Mouse (Mus musculus): ENCODE data around the gene Eif3d.
A peak's percentile ranks its signal among the peaks of the same experiment; 100 is the strongest.
"Not testable (repeated sequence)": the region's sequence is repeated elsewhere in the genome, so short reads cannot be mapped to it uniquely, and the experiment has no call there.

Gene Eif3d

DNA sequence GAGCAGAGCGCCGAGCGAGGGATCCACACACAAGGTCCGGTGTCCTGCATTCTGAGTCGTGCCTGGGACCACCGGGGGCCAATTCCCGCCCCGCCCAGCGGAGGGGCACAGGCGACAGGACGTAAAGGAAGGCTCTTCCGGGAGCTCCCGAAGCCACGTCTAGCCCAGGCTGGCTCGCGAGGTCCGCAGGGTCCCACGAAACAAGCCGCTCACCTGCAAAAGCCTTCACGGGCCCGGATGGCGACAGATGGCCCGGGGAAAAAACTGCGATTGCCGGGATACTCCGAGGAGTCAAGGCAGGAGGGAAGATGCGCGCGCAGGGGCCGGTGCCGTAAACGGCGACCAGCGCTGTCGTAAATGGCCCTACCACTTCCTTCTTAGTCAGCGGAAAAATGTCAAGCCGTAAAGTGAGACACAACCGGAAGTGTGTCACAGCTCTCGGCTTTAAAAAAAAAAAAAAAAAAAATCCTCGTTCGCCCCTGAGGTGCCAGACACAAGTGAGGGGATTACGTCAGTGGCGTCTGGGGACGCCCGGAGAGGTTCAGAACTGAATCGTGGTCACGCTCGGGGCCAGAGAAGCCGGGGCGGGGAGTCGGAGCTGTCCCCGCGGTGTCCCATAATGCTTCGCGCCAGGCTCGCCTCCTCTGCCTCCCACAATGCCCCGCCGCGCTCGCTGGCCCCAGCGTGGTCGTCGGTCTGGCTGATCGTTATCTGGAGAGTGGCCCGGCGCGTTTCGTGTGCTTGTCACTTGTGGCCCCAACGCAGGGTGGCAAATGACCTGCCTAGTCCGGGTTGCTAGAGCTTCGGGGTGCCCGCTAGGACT lies at the start of gene Eif3d:
Gene Eif3d, minus strand, starts transcription at position 344 of the 823 bp plus-strand sequence.
- DNase-seq: peak; percentile 97 to 98

DNA sequence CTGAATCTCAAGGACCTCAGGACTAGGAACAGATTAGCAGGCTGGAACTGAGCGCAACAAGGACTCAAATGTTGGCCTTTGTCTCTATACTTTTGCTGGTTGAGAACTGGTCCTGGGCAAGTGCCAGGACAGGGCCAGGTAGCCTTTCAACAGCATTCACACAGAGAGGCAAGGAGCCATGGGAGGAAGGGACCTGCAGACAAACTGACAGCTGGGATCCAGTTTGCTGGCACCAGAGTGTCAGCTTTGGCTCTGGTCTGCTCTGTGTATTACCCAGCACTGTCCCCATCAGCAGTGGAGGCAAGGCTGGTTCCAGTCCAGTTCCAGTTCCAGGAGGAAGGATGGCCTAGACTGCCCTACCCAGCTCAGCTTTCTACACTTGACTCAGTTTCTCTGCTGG lies 43.4 kb upstream of the Eif3d start:
- no peak for DNase-seq

DNA sequence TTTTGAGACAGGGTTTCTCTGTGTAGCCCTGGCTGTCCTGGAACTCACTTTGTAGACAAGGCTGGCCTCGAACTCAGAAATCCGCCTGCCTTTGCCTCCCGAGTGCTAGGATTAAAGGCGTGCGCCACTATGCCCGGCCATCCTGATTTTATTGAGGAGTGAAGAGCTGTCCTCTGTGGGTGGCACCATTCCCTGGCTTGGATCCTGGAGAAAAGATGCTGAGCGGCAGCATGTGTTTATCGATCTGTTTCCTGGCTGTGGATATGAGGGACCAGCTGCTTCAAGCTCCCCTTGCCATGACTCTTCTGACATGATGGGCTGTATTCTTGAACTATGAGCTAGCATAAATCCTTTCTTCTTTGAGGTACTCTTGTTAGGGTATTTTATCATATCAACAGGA lies 37.6 kb upstream of the Eif3d start:
- not testable (repeated sequence) for DNase-seq

DNA sequence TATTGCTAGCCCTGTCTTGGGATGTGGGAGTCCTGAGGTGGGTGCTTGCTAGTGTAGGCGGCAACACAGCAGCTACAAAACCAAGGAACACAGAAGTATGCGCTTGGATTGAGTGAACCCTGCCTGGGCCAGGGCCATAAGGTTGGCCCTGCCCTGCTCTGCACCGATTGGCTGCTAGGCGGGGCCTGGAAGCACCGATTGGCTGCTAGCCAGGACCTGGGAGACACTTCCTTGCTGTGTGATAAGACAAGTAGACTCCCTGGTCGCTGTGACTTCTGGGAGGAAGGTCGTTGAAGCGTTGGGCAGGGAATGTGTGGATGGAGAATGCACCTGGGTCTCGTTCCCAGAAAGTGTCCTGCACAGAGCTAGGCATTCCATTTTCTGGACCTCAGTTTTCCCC lies 33.3 kb upstream of the Eif3d start:
- DNase-seq: peak in 1 of 2 experiments; percentile 20

DNA sequence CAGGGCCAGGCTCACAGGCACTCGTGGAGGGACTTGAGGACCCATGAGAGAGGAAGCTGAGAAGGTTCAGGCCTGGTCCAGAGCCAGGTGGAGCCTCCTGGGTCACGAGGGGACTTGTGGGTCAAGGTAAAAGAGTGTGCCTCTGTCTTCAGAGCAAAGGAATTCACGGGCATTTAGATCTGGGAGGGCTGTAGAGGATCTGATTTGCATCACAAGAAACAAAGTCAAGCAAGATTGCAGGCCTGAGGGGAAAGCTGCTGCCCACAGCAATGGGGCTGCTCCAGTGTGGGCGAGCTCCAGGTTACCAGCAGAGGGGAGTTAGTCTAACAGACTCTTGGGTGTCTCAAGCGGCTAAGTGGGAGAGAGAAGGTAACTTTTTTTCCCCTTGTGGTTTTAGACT lies 30.8 kb upstream of the Eif3d start:
- DNase-seq: no peak

DNA sequence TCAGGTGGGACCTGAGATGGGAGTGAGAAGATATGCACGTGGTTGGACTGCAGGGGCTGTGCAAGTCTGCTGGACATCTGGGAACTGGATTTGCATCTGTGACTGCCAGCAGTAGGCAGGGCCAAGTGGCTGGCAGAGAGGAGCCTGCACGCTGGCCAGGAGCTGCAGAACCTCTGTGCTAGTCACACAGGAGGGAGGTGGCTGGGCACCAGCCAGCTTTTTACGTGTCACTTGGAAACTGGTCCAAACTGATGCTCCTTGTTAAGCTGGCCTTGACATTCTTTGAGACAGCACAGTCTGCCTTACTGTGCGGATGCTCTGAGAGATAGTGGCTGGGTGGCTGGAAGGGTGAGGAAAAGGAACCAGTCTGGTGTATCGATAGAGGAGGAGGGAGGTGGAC lies 17.9 kb upstream of the Eif3d start:
- DNase-seq: no peak

DNA sequence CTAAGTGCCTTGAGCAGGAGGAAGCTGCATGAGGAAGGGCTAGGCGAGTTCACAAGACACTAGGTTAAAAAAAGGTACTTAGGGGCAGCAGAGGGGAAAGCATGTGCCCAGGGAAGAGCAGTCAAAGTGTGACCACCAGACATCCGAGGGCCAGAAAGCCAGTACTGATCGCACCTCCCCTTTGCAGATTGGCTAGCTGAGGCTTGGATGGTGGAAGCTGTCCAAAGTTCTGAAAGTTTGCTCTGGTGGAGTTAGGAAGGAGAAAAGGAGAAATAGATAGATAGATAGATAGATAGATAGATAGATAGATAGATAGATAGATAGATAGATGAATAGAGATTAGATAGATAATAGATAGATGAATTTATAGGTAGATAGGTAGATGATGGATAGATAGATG lies 12.8 kb upstream of the Eif3d start:
- no peak for DNase-seq

DNA sequence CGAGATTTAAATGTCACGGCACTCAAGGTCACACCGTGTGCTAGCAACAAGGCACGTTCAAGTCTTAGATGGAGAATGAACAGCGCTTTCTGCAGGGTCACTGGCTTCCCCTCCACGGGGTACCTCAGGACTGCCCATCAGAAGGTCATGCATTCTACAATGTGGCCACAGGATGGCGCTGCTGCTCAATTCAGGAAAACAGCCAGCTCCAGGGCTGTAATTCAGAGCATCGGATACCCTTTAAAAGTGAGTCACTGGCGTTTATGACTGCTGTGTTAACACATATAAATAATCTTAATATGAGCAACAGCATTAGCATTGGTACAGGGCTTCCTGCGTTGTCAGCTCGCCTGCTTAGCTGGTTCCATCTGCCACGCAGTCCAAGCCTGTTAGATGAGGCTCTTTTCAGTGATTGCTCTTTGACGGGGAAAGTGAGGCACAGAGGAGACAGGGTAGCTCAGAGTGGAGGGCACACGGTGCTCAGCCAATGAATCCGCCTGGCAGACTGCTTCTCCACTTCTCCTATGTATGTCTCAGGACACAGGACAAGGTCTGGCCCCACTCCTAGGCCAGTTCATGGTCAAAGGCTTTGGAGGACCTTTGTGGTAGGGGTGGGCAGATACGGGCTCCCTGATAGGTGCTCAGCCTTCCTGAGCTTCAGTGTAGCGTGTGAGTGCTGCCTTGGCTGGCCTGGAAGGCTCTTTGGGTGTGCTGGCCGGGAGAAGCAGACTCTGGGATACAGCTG lies 11.8 kb upstream of the Eif3d start:
- DNase-seq: peak in 1 of 2 experiments; percentile 29

DNA sequence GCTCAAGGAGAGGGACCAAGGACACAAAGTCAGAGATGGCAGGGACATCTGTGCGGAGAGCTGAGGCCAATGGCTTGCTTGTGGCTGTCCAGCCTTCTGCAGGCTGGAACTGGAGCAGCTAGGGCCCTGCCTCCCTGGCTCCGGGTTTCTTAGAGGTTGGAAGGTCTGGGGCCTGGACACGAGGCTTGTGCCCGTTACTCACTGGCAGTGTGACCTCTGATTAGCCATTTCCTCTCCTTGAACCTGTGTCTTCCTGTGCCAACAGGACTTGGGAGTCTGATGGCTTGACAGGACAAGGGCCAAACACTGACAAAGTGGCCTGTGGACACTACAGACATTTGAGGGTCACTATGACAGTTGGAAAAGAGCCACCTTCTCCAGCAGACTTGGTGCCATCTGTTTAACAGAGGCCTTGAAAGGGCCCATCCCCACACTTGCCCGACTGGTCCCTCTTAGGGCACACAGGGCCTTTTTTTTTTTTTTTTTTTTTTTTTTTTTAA lies 10.6 kb upstream of the Eif3d start:
- DNase-seq: no peak

DNA sequence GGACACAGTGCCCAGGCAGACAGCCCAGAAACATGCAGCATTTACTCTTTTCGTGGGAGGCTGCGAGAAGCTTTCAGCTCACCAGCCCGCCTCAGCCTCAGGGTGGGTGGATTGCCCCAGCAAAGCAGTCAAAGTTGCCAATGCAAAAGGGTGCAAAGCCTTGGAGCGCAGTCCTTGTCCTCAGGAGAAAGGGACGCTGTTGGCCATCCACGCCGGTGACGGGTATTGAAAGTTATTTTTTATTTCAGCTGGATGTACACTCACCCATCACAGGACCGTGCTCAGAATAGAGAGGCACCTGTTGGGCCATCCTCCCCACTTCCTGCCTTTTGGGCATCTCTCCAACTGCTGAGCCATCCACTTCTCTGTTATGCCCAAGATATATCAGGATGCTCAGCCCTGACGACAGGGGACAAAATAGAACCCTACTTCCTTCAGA lies 8.8 kb upstream of the Eif3d start:
- DNase-seq: no peak

DNA sequence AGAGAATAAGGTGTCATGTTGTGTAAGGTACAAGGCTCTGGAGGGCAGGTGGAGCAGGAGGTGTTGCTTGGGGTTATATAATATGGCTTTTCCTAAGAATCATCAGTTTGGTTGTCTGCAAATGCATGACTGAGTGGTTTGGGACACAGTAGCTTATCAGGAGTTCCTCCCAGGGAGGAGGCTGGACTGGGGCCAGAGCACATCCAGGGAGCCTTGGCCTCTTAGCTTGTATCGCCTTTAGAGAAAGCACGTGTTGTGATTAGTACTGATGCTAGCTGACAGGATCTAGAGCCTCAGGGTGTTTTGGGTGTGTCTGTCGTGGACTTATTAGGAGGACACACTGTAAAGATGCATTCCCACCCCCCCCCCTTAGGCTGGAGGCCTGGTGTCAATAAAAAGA lies 7.0 kb upstream of the Eif3d start:
- DNase-seq: no peak

DNA sequence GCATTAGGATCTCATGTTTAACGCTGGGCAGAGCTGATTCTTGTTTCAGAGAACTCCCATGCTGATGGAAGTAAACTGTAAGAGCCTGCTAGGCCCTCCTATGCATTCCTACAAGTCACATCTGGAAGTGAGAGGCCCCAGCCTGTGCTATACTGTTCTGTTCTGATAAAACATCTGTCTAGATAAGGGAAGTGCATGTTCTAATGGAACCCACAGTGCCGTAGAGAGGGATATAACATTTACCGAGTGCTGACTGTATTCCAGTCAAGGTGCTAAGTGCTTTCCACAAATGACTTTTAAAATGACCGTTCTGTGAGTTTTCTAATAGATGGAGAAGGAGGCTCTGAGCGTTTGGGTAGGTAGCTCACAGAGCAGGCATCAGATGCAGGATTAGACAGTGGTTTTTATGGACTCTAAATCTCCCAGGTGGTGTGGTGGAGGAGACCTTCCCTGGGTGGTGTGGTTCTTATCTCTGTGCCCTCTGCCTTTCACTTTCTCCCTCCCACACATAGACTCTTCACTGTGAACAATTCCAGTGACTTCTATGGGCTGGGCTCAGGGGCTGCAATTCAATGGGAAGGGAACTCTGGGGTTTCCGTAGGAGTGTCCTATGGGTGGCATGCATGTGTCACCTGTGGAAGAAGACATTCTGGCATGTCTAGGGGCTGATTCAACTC lies 3.7 kb upstream of the Eif3d start:
- DNase-seq: no peak

DNA sequence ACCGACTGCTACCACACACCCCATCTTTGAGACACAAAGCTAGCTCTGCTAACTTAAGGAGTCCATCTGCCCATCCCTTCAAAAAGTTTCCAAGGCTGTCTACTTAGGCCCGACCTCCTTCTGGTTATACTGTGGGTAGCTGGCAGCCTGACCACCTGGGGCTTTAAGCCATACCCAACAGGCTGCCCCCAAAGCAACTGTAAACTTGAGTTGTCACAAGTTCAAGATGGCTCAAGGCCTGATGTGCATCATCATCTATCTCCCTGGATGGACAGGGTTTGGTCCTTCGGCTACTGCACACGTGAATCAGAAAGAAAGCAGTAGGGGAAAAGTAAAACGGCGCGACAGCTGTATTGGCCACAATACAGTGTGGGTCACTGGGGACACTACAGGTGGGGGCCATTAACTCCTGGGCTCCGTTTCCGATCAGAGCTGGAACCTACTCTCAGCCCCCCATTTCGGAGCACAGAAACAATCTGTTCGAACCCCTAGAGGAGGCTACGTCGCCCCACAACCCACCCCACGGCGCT lies 608 bp downstream of the Eif3d start:
- no peak for DNase-seq

DNA sequence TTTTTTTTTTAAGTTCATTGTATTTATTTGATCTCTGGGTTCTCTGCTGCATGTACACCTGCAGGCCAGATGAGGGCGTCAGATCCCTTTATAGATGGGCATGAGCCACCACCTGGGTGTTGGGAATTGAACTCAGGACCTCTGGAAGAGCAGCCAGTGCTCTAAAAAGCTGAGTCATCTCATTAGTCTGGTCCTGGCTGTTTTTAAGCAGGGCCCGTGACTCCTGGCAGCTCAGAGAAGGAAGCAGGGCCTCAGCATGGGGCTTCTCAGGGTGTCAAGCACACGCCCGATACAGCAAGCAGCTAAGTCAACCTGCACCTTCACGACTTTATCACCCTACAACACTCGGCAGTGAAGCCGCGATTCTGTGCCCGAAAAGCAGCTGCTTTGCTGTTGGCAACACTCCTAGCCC lies 5.5 kb downstream of the Eif3d start:
- DNase-seq: no peak

DNA sequence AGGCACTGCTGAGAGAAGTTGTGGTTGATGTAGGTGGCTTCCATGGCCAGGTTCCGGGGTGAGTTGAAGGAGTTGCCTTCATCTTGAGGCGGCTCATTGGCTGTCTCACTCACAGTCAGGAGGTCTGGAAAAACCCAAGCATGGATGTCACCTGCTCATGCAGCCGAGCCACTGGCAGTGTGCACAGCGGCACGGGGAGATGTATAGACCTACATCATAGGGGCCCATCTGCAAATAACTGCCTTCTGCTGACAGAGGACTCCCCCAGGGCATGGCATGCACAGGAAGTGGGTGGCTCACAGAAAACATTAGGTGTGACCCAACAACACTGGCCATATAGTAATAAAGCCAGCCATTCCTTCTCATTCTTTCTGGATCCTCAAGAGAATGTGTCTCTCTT lies 8.2 kb downstream of the Eif3d start:
- no peak for DNase-seq

DNA sequence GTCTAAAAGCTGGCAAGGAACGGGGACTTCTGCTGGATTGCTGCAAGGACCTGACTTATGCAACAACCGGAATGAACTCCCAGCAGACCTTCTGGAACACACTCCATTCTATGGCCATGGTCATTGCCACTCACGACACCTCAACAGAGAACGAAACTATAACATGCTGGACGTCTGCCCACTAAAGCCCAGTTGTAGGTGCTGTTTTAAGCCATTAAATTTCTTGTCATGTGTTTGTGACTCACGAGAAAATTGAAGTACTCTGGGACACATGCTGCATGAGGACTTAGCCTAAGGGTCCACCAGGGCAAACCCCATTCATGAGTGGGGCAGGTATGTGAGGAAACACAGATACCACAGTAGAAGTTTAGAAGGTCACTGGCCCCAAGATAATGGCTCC lies 9.9 kb downstream of the Eif3d start:
- no peak for DNase-seq

DNA sequence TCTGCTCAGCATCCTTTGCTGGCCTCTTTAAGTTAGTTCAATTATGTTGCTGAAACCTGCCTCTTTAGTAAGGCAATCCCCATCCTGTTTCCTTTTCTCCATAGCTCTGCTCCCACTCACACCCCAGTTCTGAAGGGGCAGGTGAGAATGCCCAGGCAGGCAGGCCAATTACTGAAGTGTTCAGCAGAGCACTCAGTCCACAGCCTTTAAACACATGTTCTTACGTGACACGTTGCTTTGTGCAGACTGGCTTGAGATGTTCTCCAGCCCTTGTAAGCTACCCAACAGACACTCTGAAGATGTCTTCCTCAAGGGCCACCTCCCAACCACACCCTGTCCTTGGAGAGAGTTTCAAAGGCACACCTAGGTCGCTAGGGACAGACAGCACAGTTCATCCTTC lies 12.5 kb downstream of the Eif3d start:
- no peak for DNase-seq

DNA sequence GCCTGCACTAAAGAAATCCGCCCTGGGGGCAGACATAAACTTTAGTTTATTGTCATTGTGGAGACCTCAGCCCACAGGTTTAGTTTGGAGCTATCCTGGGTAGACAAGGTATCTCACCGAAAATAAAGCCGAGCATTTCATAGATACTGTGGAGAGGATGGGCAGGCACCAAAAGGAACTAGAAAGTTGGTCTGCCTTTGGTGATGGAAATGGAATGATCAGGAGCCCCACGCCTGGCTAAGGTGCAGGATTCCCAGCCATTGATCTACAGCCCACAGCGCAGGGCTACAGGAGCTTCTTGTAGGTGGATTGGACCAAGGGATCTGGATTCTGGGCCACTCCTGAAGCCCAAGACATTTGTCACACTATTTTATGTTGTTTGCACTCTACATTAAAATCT lies 13.0 kb downstream of the Eif3d start:
- no peak for DNase-seq

DNA sequence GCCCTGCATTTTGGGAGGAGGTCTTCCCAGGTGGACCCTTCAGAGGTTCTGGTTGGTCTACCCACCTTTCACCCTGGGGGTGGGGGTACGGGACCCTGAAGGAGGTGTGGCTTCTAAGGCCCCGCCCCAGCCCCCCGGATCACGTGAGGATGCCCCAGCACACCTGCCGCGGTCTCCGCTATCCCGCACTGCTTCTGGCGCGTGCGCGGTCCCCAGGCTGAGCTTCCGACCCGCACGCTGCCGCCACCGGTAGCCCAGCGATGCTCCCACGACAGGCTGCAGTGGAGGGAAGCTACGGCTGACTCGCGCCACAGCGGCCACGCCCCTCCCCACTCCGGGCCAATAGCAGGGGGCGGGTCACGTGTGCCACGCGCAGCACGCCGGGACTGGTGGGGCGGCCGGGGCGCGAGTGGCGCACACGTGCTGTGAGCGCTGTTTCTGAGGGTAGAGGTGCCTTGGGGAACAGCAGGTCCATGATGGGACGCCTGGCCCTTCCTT lies 14.2 kb downstream of the Eif3d start, which contains the start of gene Foxred2:
Gene Foxred2, minus strand, starts transcription at position 319 of the 498 bp plus-strand sequence.
- DNase-seq: peak; percentile 81 to 93

DNA sequence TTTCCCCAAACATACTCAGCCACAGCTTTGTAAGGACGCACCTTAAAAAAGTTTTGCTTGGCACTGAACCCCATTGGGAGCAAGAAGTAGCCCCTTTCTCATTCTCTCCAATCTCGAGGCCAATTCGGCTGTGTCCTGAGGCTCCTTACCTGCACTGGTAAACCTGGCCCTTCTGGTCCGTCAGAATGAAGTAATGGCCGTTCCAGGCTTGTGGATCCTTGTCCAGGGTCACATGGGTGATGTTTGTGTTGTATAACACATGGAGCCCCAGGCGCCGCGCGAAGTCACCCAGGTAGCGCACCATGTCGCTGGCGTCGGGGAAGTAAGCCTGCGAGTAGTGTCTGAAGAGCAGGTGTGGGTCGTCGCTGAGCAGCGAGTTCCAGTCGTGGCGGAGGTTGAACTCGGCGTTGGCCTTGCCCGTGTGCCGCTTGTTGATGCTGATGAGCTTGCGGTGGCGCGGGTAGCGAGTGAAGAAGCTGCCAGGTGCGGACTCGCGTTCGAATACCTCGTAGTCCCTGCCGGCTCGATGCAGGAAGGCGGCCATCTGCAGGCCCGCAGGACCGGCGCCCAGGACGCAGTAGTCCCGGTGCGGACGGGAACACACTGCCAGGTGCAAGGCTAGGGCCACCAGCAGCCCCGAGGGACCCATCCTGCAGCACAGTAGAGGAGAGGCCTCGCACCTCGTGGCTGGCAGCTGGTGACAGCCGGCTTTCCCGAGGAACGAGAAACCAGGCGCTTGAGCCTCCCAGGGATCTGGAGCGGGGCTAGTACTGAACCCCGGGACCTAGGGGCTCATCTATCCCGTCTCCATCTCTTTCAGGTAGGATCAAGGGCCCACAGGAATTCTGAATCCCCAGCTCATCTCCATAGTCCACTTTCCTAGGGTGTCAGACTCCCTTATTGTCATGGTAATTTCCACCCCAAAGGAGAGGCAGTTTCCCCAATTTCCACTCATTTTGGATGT lies 14.9 kb downstream of the Eif3d start:
- DNase-seq: peak in 1 of 2 experiments; percentile 58

DNA sequence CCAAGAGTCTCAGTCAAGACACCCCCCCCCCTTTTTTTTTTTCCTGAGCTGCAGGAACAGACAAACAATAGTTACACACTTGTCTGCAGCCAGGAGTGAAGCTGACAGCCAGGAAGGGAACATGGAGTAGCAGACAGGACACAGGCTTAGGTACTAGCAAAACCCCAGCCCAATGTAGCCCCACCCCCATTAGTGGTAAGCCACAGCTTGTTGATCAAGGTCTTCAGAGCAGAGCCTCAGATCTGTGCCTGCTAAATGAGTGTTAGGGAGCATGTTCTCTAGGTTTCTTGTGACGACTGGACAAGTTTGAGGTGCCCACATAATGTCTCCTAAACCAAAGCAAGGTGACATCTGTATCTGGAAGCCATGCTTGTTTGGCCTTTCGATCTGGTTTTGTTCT lies 16.3 kb downstream of the Eif3d start:
- no peak for DNase-seq

DNA sequence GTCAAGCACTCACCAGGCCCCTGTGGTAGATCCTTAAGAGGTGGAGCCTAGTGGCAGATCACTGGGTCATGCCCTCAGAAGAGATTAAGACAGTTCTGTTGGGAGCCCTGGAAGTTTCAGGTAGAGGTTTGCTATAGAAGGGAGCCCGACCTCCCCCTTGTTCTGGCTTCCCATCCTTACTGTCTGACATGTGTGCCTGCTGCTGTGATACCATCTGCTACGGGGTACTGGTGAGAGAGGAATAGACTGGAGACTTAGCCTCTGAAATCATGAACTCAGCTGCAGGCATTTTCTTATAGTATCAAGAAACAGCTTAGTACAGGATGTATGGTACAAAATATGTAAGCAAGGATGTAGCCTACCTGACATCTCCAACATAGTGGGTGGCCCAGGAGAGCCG lies 17.7 kb downstream of the Eif3d start:
- DNase-seq: no peak

All from kidney, postnatal 25 days (tissue).